Mouse (Mus musculus) kidney, adult 8-10 months (tissue): ENCODE measurements around the gene Rgs12.

Experiments
- DNase-seq, 2 experiments: peaks; one replicate each; pipeline ENCODE4 v3.0.0; 2022

Rgs12 gene

GRCm38 (mm10) chr5:34948861-34949760 lies at the start of gene Rgs12:
Gene Rgs12 (plus strand): TSS chr5:34949445.
- DNase-seq, result peak; percentile 84 to 86

- DNase-seq, result no peak
These were observed 49.3 kb upstream of the Rgs12 start for GRCm38 (mm10) chr5:34899787-34900469.

- DNase-seq, result no peak
These were observed 46.9 kb upstream of the Rgs12 start for GRCm38 (mm10) chr5:34902371-34902770.

GRCm38 (mm10) chr5:34902811-34903385 lies 46.3 kb upstream of the Rgs12 start:
- no peak for DNase-seq

GRCm38 (mm10) chr5:34904412-34904811 lies 44.8 kb upstream of the Rgs12 start:
- DNase-seq, result no peak

- DNase-seq, result no peak
These were observed 42.0 kb upstream of the Rgs12 start for GRCm38 (mm10) chr5:34907230-34907629.

- no peak for DNase-seq
These were observed 41.1 kb upstream of the Rgs12 start, which contains the start of gene Msantd1 for GRCm38 (mm10) chr5:34907910-34908725. Gene Msantd1 (plus strand): TSS chr5:34908012.

GRCm38 (mm10) chr5:34908726-34909633 lies 40.3 kb upstream of the Rgs12 start:
- peak in 1 of 2 experiments; percentile 14 for DNase-seq

GRCm38 (mm10) chr5:34909634-34910503 lies 39.4 kb upstream of the Rgs12 start:
- no peak for DNase-seq

DNA sequence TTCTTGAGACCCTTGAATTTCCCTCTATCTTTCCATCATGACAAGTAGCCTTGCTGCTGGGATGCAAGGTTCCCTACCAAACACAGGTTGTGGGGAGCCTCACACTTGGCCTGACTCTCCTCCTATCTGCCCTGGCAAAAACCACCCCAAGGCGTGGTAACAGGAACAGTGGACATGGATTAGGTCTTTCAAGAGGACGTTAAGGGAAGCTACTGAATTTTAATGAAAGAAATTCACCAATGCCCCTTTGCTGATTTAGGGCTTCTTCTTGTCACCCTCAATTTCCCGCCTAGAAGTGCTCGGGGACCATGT lies 38.8 kb upstream of the Rgs12 start:
- DNase-seq, result no peak

DNA sequence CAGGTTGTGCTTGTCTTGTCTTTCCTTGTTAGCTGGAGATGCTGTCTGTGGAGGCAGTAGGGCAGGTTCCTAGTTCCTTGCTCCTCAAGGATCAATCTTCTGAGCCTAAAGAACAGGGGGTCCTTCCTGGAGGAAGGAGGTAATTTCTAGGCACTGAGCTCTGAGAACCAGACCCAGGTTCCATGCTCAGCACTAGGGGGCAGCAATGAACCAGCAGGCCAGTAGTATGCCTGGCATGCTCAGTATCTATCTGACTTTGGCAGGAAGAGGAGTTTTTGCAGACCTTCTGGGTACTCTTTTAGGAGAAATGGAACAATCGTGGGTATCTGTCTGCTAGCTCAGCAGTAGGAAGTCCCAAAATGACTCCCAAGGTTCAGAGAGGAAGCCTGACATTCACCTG lies 33.4 kb upstream of the Rgs12 start:
- peak; percentile 42 to 74 for DNase-seq

GRCm38 (mm10) chr5:34917234-34917655 lies 32.0 kb upstream of the Rgs12 start:
- no peak for DNase-seq

DNA sequence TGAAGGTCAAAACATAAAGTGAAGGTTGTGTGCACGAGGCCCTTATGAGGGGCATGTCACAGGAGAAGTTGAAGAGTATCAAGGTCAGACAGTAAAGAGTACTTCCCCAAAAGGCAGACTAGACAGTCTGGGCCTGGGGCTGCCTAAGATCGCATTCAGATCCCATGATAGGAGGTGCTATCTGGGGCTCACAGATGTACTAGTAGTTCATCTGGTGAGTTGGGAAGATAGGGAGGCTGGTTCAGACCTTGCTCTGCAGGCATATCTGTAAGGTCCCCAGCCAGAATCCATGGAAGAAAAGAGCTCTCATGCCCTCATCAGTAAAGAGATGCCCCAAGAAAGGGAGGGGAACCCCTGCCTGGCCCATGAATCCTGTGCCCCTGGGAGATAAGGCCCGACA lies 30.5 kb upstream of the Rgs12 start:
- DNase-seq, result no peak

- DNase-seq, result no peak
These were observed 26.7 kb upstream of the Rgs12 start for GRCm38 (mm10) chr5:34922531-34922930.

GRCm38 (mm10) chr5:34923920-34924319 lies 25.3 kb upstream of the Rgs12 start:
- no peak for DNase-seq

- no peak for DNase-seq
These were observed 24.7 kb upstream of the Rgs12 start for GRCm38 (mm10) chr5:34924519-34924918.

GRCm38 (mm10) chr5:34927648-34928047 lies 21.6 kb upstream of the Rgs12 start:
- no peak for DNase-seq

- no peak for DNase-seq
These were observed 18.9 kb upstream of the Rgs12 start for GRCm38 (mm10) chr5:34930151-34930975.

DNA sequence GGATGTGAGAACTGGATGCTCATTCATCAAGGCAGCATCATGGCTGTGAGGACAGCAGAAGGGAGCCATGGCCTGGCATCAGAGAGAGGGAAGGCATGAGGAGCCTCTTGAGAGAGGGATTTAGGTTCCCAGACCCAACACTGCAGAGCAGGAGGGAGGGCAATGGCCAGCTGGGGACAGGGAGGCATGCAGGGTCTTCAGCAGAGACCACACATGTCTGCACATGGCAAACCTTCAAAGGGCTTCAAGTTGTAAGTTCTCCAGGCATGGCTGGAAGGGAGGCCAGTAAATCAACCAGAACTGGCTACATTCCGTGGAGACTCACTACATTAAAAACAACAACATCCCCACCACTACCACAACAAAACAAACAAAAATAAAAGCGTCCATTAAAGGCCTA lies 18.2 kb upstream of the Rgs12 start:
- DNase-seq, result no peak
